Mouse (Mus musculus): ENCODE measurements around the gene Slc15a2. TPM values are rescaled to one million over a fixed set of nuclear protein-coding genes. Genes with fewer than 3 reads are reported as not detected.

Gene Slc15a2
- total RNA-seq, 1 experiment, result 6.6 TPM

- TF ChIP-seq ZC3H11A (IDR thresholded peaks at IDR 0.05; ENCODE audit: borderline replicate concordance, low read depth, low read length) (no peak), MAFK (IDR thresholded peaks at IDR 0.05; ENCODE audit: insufficient read depth, low read depth, low read length) (no peak), ZNF384 (IDR thresholded peaks at IDR 0.05; ENCODE audit: low read depth, low read length) (no peak), HCFC1 (IDR thresholded peaks at IDR 0.05; ENCODE audit: borderline replicate concordance, insufficient read depth, low read length) (no peak), CHD2 (IDR thresholded peaks at IDR 0.05; ENCODE audit: low read depth, low read length) (no peak)
- no peak overlapping the region for H3K9ac ChIP-seq (ENCODE audit: insufficient read depth, low read depth, low read length, poor library complexity, severe bottlenecking)
- no peaks in the 10 kb centered on the region for H3K9me3 ChIP-seq (ENCODE audit: control insufficient read depth, insufficient read depth, low read depth, low read length)
- H3K27ac ChIP-seq (ENCODE audit: insufficient read depth, low read depth, low read length, poor library complexity, severe bottlenecking), result no peak overlapping the region
- H3K4me3 ChIP-seq (ENCODE audit: insufficient read depth in 1 of 2, low read depth in 1 of 2, low read length in 2 of 2, poor library complexity in 1 of 2, severe bottlenecking in 1 of 2), result no peak overlapping the region
- DNase-seq (ENCODE audit: low read depth, low spot score), result no peak
- no peaks in the 10 kb centered on the region for H3K36me3 ChIP-seq (ENCODE audit: control insufficient read depth, insufficient read depth, low read length, poor library complexity, severe bottlenecking)
- in situ Hi-C loops (cut with MboI; ENCODE audit: low sequenced_read_pairs in 2 of 2, unreplicated experiment in 2 of 2), result loop anchor here in 1 of 2 experiments (10.0 kb wide), 1 partner anchor 339 kb away; no protein-coding TSS in a partner anchor
- no peaks in the 10 kb centered on the region; a peak in 1 of 4 replicates for H3K4me1 ChIP-seq (ENCODE audit: control insufficient read depth in 2 of 2, insufficient read depth in 2 of 2, low read length in 2 of 2, poor library complexity in 1 of 2)
These were observed 28.9 kb upstream of the Slc15a2 start for GRCm38 (mm10) chr16:36813680-36814079.

- Histone ChIP-seq H3K27ac (ENCODE audit: insufficient read depth, low read depth, low read length, poor library complexity, severe bottlenecking) (no peak overlapping the region), H3K4me1 (ENCODE audit: control insufficient read depth in 2 of 2, insufficient read depth in 2 of 2, low read length in 2 of 2, poor library complexity in 1 of 2) (no peaks in the 10 kb centered on the region), H3K9ac (ENCODE audit: insufficient read depth, low read depth, low read length, poor library complexity, severe bottlenecking) (no peak overlapping the region), H3K9me3 (ENCODE audit: control insufficient read depth, insufficient read depth, low read depth, low read length) (no peaks in the 10 kb centered on the region), H3K4me3 (ENCODE audit: insufficient read depth in 1 of 2, low read depth in 1 of 2, low read length in 2 of 2, poor library complexity in 1 of 2, severe bottlenecking in 1 of 2) (no peak overlapping the region), H3K36me3 (ENCODE audit: control insufficient read depth, insufficient read depth, low read length, poor library complexity, severe bottlenecking) (no peaks in the 10 kb centered on the region)
- in situ Hi-C loops (cut with MboI; ENCODE audit: low sequenced_read_pairs in 2 of 2, unreplicated experiment in 2 of 2), result no loop called here
- DNase-seq (ENCODE audit: low read depth, low spot score), result no peak
- TF ChIP-seq CHD2 (IDR thresholded peaks at IDR 0.05; ENCODE audit: low read depth, low read length), result no peak
- TF ChIP-seq ZC3H11A (IDR thresholded peaks at IDR 0.05; ENCODE audit: borderline replicate concordance, low read depth, low read length), result no peak
- no peak for TF ChIP-seq HCFC1 (IDR thresholded peaks at IDR 0.05; ENCODE audit: borderline replicate concordance, insufficient read depth, low read length)
These were observed 23.9 kb upstream of the Slc15a2 start for GRCm38 (mm10) chr16:36808616-36809015.

GRCm38 (mm10) chr16:36802361-36802760 lies 17.6 kb upstream of the Slc15a2 start:
- Histone ChIP-seq H3K9ac (ENCODE audit: insufficient read depth, low read depth, low read length, poor library complexity, severe bottlenecking) (no peak overlapping the region), H3K27ac (ENCODE audit: insufficient read depth, low read depth, low read length, poor library complexity, severe bottlenecking) (no peak overlapping the region), H3K4me3 (ENCODE audit: insufficient read depth in 1 of 2, low read depth in 1 of 2, low read length in 2 of 2, poor library complexity in 1 of 2, severe bottlenecking in 1 of 2) (no peak overlapping the region), H3K4me1 (ENCODE audit: control insufficient read depth in 2 of 2, insufficient read depth in 2 of 2, low read length in 2 of 2, poor library complexity in 1 of 2) (no peaks in the 10 kb centered on the region), H3K9me3 (ENCODE audit: control insufficient read depth, insufficient read depth, low read depth, low read length) (no peaks in the 10 kb centered on the region), H3K36me3 (ENCODE audit: control insufficient read depth, insufficient read depth, low read length, poor library complexity, severe bottlenecking) (no peaks in the 10 kb centered on the region)
- peak; percentile 12 for DNase-seq (ENCODE audit: low read depth, low spot score)
- in situ Hi-C loops (cut with MboI; ENCODE audit: low sequenced_read_pairs in 2 of 2, unreplicated experiment in 2 of 2), result no loop called here
- TF ChIP-seq ZC3H11A (IDR thresholded peaks at IDR 0.05; ENCODE audit: borderline replicate concordance, low read depth, low read length), result 0 out of 2 replicates have a peak, but pooled peaks have one; percentile 18
- no peak for TF ChIP-seq HCFC1 (IDR thresholded peaks at IDR 0.05; ENCODE audit: borderline replicate concordance, insufficient read depth, low read length)

- Histone ChIP-seq H3K4me1 (ENCODE audit: control insufficient read depth in 2 of 2, insufficient read depth in 2 of 2, low read length in 2 of 2, poor library complexity in 1 of 2) (no peaks in the 10 kb centered on the region), H3K4me3 (ENCODE audit: insufficient read depth in 1 of 2, low read depth in 1 of 2, low read length in 2 of 2, poor library complexity in 1 of 2, severe bottlenecking in 1 of 2) (no peak overlapping the region), H3K27ac (ENCODE audit: insufficient read depth, low read depth, low read length, poor library complexity, severe bottlenecking) (no peak overlapping the region), H3K36me3 (ENCODE audit: control insufficient read depth, insufficient read depth, low read length, poor library complexity, severe bottlenecking) (no peaks in the 10 kb centered on the region), H3K9ac (ENCODE audit: insufficient read depth, low read depth, low read length, poor library complexity, severe bottlenecking) (no peak overlapping the region), H3K9me3 (ENCODE audit: control insufficient read depth, insufficient read depth, low read depth, low read length) (no peaks in the 10 kb centered on the region)
- DNase-seq (ENCODE audit: low read depth, low spot score), result no peak
- no peak for TF ChIP-seq CHD2 (IDR thresholded peaks at IDR 0.05; ENCODE audit: low read depth, low read length)
- TF ChIP-seq ZNF384 (IDR thresholded peaks at IDR 0.05; ENCODE audit: low read depth, low read length), result no peak
- no peak for TF ChIP-seq ZC3H11A (IDR thresholded peaks at IDR 0.05; ENCODE audit: borderline replicate concordance, low read depth, low read length)
- TF ChIP-seq MAFK (IDR thresholded peaks at IDR 0.05; ENCODE audit: insufficient read depth, low read depth, low read length), result no peak
- TF ChIP-seq HCFC1 (IDR thresholded peaks at IDR 0.05; ENCODE audit: borderline replicate concordance, insufficient read depth, low read length), result no peak
- in situ Hi-C loops (cut with MboI; ENCODE audit: low sequenced_read_pairs in 2 of 2, unreplicated experiment in 2 of 2), result loop anchor here in 1 of 2 experiments (25.0 kb wide), 1 partner anchor 311 kb away; no protein-coding TSS in a partner anchor
These were observed 13.6 kb upstream of the Slc15a2 start for GRCm38 (mm10) chr16:36798334-36798733.

- H3K9ac ChIP-seq (ENCODE audit: insufficient read depth, low read depth, low read length, poor library complexity, severe bottlenecking), result no peak overlapping the region
- no peaks in the 10 kb centered on the region for H3K9me3 ChIP-seq (ENCODE audit: control insufficient read depth, insufficient read depth, low read depth, low read length)
- no peaks in the 10 kb centered on the region for H3K4me1 ChIP-seq (ENCODE audit: control insufficient read depth in 2 of 2, insufficient read depth in 2 of 2, low read length in 2 of 2, poor library complexity in 1 of 2)
- no peak for DNase-seq (ENCODE audit: low read depth, low spot score)
- TF ChIP-seq ZC3H11A (IDR thresholded peaks at IDR 0.05; ENCODE audit: borderline replicate concordance, low read depth, low read length) (no peak), ZNF384 (IDR thresholded peaks at IDR 0.05; ENCODE audit: low read depth, low read length) (no peak), CHD2 (IDR thresholded peaks at IDR 0.05; ENCODE audit: low read depth, low read length) (no peak), HCFC1 (IDR thresholded peaks at IDR 0.05; ENCODE audit: borderline replicate concordance, insufficient read depth, low read length) (no peak), MAFK (IDR thresholded peaks at IDR 0.05; ENCODE audit: insufficient read depth, low read depth, low read length) (no peak)
- in situ Hi-C loops (cut with MboI; ENCODE audit: low sequenced_read_pairs in 2 of 2, unreplicated experiment in 2 of 2), result loop anchor here in 1 of 2 experiments (25.0 kb wide), 1 partner anchor 308 kb away; no protein-coding TSS in a partner anchor
- no peaks in the 10 kb centered on the region for H3K36me3 ChIP-seq (ENCODE audit: control insufficient read depth, insufficient read depth, low read length, poor library complexity, severe bottlenecking)
- H3K27ac ChIP-seq (ENCODE audit: insufficient read depth, low read depth, low read length, poor library complexity, severe bottlenecking), result no peak overlapping the region
- no peak overlapping the region for H3K4me3 ChIP-seq (ENCODE audit: insufficient read depth in 1 of 2, low read depth in 1 of 2, low read length in 2 of 2, poor library complexity in 1 of 2, severe bottlenecking in 1 of 2)
These were observed 10.2 kb upstream of the Slc15a2 start for GRCm38 (mm10) chr16:36794976-36795375.
